Mouse (Mus musculus) central nervous system, embryonic 14 days (tissue): ENCODE results near the gene Pogk. TPM values are rescaled to one million over a fixed set of nuclear protein-coding genes. Genes with fewer than 3 reads are reported as not detected.

Source experiments
- polyA plus RNA-seq: library from polyadenylated mRNA; depleted of rRNA; stranded (reverse); fragments of >200 nt; gene quantifications from 2 replicates; pipeline ENCODE4 v1.2.3, GENCODE M21; 2012; rRNA removed

Pogk gene
- 43.8 and 48.9 TPM in 2 replicates for polyA plus RNA-seq

DNA sequence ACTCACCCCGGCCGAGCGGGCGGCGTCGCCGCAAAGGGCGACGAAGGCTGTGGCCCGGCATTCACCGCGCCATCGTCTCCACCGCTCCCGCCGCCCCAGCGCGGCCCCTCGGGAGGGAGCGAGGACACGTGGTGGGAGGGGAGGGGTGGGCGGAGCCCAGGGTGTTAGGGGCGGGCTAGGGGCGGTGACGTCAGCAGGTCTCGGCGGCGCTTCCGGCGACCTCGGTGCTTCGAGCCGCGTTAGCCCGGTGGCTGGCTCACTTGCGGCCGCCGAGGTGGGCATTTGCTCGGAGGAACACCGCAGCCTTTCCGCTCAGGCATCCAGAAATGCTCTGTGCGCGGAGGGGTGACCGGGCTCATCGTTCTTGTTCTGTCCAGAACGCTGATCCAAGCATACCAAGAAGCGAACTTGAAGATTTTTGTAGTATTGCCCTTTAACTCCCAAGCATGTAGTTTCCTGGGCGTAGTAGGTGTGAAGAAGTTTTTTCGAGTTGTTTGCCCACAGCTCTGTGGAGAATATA, at the start of gene Pogk:
Pogk (minus strand) TSS at position 163 of the 520 bp plus-strand sequence.

DNA sequence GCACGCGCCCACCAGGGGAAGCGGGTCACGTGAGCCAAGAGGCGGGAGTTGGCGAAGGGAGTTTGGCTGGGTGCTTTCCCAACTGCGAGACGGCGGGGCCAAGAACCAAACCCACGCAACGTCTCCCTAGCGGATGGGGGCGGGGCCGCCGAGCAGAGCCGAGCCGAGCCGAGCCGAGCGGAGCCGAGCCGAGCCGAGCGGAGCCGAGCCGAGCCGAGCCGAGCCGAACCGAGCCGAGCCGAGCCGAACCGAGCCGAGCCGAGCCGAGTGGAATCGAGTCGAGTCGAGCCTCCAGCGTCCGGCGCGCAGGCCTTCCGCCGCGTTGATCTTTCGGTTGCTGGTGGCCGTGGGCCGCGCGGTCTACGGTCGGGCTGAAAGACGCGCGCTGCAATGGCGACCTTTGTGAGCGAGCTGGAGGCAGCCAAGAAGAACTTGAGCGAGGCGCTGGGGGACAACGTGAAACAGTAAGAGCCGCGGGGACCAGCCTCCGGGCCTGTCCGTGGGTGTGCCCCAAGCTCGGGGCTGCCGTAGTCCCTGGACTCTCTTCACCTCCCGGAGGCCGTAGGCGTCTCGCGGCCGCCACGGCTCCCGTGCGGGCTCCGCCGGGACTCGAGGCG, 30.5 kb downstream of the Pogk start, which contains the start of gene Tada1:
Tada1 (plus strand) TSS at position 85 of the 617 bp plus-strand sequence.

Other genes starting within 250 kb of the Pogk start
- gene Mael, start 171.1 kb downstream of the Pogk start, polyA plus RNA-seq = 0.04 and 0.09 TPM in 2 replicates
- gene Ildr2, start 155.7 kb downstream of the Pogk start, polyA plus RNA-seq = 6.0 and 6.1 TPM in 2 replicates
- 71.7 and 74.1 TPM in 2 replicates for gene Tada1, start 30.8 kb downstream of the Pogk start, polyA plus RNA-seq
- not detected in 2 replicates for gene Gm4846, start 87.7 kb upstream of the Pogk start, polyA plus RNA-seq
- gene Gm4847, start 237.8 kb upstream of the Pogk start, polyA plus RNA-seq = not detected in 2 replicates